Comparison of ENCODE assay signal across 24 mouse cellular contexts in the genomic region with DNA sequence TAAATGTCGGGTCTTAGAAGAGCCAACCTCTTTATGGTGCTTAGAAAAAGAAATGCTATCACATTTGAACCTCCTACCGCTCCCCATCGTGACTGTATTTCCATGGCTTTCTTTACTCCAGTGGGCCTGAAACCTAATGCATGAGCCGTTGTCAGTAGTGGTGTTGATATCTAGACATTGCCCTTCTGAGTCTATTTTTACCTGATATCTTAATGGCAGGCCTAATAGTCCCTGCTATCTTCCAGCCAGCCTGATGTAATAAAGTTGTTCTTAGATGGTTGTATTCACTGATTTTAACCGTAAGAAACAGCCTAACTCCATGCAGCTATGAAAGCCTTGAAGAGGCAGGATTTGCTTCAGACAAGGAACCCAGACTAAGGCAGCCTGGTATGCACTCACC.
DNase-seq lines count a peak whose midpoint lies in the region; ATAC-seq and TF ChIP-seq lines count a peak whose summit lies in the region.
"Had no signal": no experiment of that assay in that cellular context is flagged by ENCODE, and none has a peak within 500 bp of the region (broad histone marks: within the 10 kb centered on the region; RNA-seq: fewer than 3 reads in every experiment).

No protein-coding gene starts in this region.

- peak overlapping the region; percentile 80 for H3K27ac ChIP-seq in heart, embryonic 10.5 days
- no peak overlapping the region for H3K27ac ChIP-seq in intestine, embryonic 15.5 days
- no peak overlapping the region for H3K27ac ChIP-seq in intestine, postnatal 0 days (ENCODE audit: low read depth, low read length)
- 0 out of 2 replicates have a peak overlapping the region, but pooled peaks have one; percentile 5 for H3K27ac ChIP-seq in embryonic facial prominence, embryonic 15.5 days (replicated peaks)
- H3K27ac ChIP-seq in limb, embryonic 10.5 days: peak overlapping the region; percentile 30; the same call in 1 of the 2 replicates
- H3K27ac ChIP-seq: embryonic facial prominence, embryonic 13.5 days; hindbrain, embryonic 13.5 days; liver, embryonic 13.5 days; midbrain, embryonic 13.5 days had no signal

- no peak overlapping the region for H3K4me2 ChIP-seq in intestine, embryonic 15.5 days (replicated peaks)
- no peak overlapping the region for H3K4me2 ChIP-seq in intestine, postnatal 0 days (replicated peaks; ENCODE audit: low read depth)
- H3K4me2 ChIP-seq in embryonic facial prominence, embryonic 15.5 days (replicated peaks): no peak overlapping the region
- H3K4me2 ChIP-seq: embryonic facial prominence, embryonic 13.5 days; hindbrain, embryonic 13.5 days; liver, embryonic 13.5 days; midbrain, embryonic 13.5 days had no signal

- no peak for TF ChIP-seq CTCF in intestine, postnatal 0 days (IDR thresholded peaks at IDR 0.05; ENCODE audit: low read depth)

- peaks cover 37% of the 10 kb centered on the region for H3K4me1 ChIP-seq in heart, embryonic 10.5 days
- 0 out of 2 replicates have a peak, but pooled peaks cover 3% of the 10 kb centered on the region for H3K4me1 ChIP-seq in intestine, embryonic 15.5 days (replicated peaks)
- peaks cover 4% of the 10 kb centered on the region; the same call in 1 of the 2 replicates for H3K4me1 ChIP-seq in intestine, postnatal 0 days (replicated peaks; ENCODE audit: control insufficient read depth, insufficient read depth, low read length)
- peaks cover 3% of the 10 kb centered on the region; the same call in 1 of the 2 replicates for H3K4me1 ChIP-seq in embryonic facial prominence, embryonic 15.5 days
- peaks cover 15% of the 10 kb centered on the region for H3K4me1 ChIP-seq in limb, embryonic 10.5 days
- H3K4me1 ChIP-seq: liver, embryonic 13.5 days had no signal

- no peak overlapping the region for H3K4me3 ChIP-seq in heart, embryonic 10.5 days
- H3K4me3 ChIP-seq in intestine, embryonic 15.5 days (replicated peaks): no peak overlapping the region
- H3K4me3 ChIP-seq in intestine, postnatal 0 days (ENCODE audit: low read depth, low read length): no peak overlapping the region
- no peak overlapping the region for H3K4me3 ChIP-seq in embryonic facial prominence, embryonic 15.5 days (replicated peaks)
- H3K4me3 ChIP-seq in limb, embryonic 10.5 days: no peak overlapping the region
- H3K4me3 ChIP-seq: embryonic facial prominence, embryonic 13.5 days; hindbrain, embryonic 13.5 days; liver, embryonic 13.5 days; midbrain, embryonic 13.5 days had no signal

- H3K27me3 ChIP-seq in heart, embryonic 10.5 days (ENCODE audit: insufficient read depth, poor library complexity, severe bottlenecking): no peaks in the 10 kb centered on the region
- H3K27me3 ChIP-seq in intestine, embryonic 15.5 days (replicated peaks): no peaks in the 10 kb centered on the region
- H3K27me3 ChIP-seq in intestine, postnatal 0 days (replicated peaks; ENCODE audit: control insufficient read depth, insufficient read depth, low read length): no peaks in the 10 kb centered on the region
- no peaks in the 10 kb centered on the region for H3K27me3 ChIP-seq in embryonic facial prominence, embryonic 15.5 days
- H3K27me3 ChIP-seq in limb, embryonic 10.5 days (ENCODE audit: low read depth, poor library complexity, severe bottlenecking): no peaks in the 10 kb centered on the region
- H3K27me3 ChIP-seq: CH12.LX; embryonic facial prominence, embryonic 13.5 days; hindbrain, embryonic 13.5 days; liver, embryonic 13.5 days; midbrain, embryonic 13.5 days had no signal

- 29% methylated on average over 5 of the region's 5 CpGs for WGBS in heart, embryonic 10.5 days
- WGBS in intestine, embryonic 15.5 days: 63% methylated on average over 5 of the region's 5 CpGs
- 40% methylated on average over 5 of the region's 5 CpGs for WGBS in intestine, postnatal 0 days
- WGBS in embryonic facial prominence, embryonic 15.5 days: 74% methylated on average over 5 of the region's 5 CpGs
- 89% methylated on average over 5 of the region's 5 CpGs for WGBS in limb, embryonic 10.5 days

- ATAC-seq in intestine, embryonic 15.5 days: peak; percentile 72
- ATAC-seq in intestine, postnatal 0 days: no peak; the same call in 1 of the 2 replicates
- ATAC-seq in embryonic facial prominence, embryonic 15.5 days (ENCODE audit: insufficient number of reproducible peaks, low FRiP score, low TSS enrichment, low read depth): no peak
- ATAC-seq: forebrain, embryonic 14.5 days; midbrain, embryonic 13.5 days had no signal

- no peak overlapping the region for H3K9ac ChIP-seq in intestine, embryonic 15.5 days
- H3K9ac ChIP-seq in intestine, postnatal 0 days (ENCODE audit: low read depth, low read length): no peak overlapping the region
- H3K9ac ChIP-seq in embryonic facial prominence, embryonic 15.5 days: no peak overlapping the region
- H3K9ac ChIP-seq: embryonic facial prominence, embryonic 13.5 days; hindbrain, embryonic 13.5 days; liver, embryonic 13.5 days; midbrain, embryonic 13.5 days had no signal

- H3K36me3 ChIP-seq in heart, embryonic 10.5 days: peaks cover 5% of the 10 kb centered on the region; the same call in 1 of the 2 replicates
- no peaks in the 10 kb centered on the region for H3K36me3 ChIP-seq in intestine, embryonic 15.5 days
- no peaks in the 10 kb centered on the region for H3K36me3 ChIP-seq in intestine, postnatal 0 days (ENCODE audit: control insufficient read depth, insufficient read depth)
- H3K36me3 ChIP-seq in embryonic facial prominence, embryonic 15.5 days: no peaks in the 10 kb centered on the region
- H3K36me3 ChIP-seq in limb, embryonic 10.5 days: no peaks in the 10 kb centered on the region
- H3K36me3 ChIP-seq: embryonic facial prominence, embryonic 13.5 days; G1E; liver, embryonic 13.5 days had no signal

- DNase-seq in heart, embryonic 10.5 days (ENCODE audit: low spot score): no peak
- DNase-seq in heart, adult 9 months (ENCODE audit: low spot score in 2 of 2): no peak
- DNase-seq in limb, embryonic 10.5 days (ENCODE audit: low spot score): no peak
- DNase-seq in MN1 (ENCODE audit: low spot score): no peak
- DNase-seq in frontal cortex, postnatal 10 days (ENCODE audit: low spot score in 2 of 2): no peak
- DNase-seq: adrenal gland, adult 2 months; cerebellum, adult 11 months; cerebellum, adult 9-11 months; kidney, postnatal 36 days; layer of hippocampus, adult 9-11 months; left cerebral cortex, postnatal 4 days; liver, embryonic 13.5 days; lung, adult 2 months; lung, postnatal 14 days; right cerebral cortex, postnatal 14 days had no signal

- no peaks in the 10 kb centered on the region for H3K9me3 ChIP-seq in heart, embryonic 10.5 days
- no peaks in the 10 kb centered on the region for H3K9me3 ChIP-seq in intestine, embryonic 15.5 days
- H3K9me3 ChIP-seq in intestine, postnatal 0 days (ENCODE audit: control insufficient read depth): no peaks in the 10 kb centered on the region
- H3K9me3 ChIP-seq in embryonic facial prominence, embryonic 15.5 days (replicated peaks): no peaks in the 10 kb centered on the region
- no peaks in the 10 kb centered on the region for H3K9me3 ChIP-seq in limb, embryonic 10.5 days (replicated peaks)
- H3K9me3 ChIP-seq: embryonic facial prominence, embryonic 13.5 days; G1E; hindbrain, embryonic 13.5 days; liver, embryonic 13.5 days; midbrain, embryonic 13.5 days had no signal

Comparison
In these comparisons a context has a peak if more than half of its experiments do, and no peak if none do; other contexts are left out.
1. H3K27ac ChIP-seq: peak in heart, embryonic 10.5 days (single experiment), embryonic facial prominence, embryonic 15.5 days (single experiment) and limb, embryonic 10.5 days (single experiment); none in intestine, embryonic 15.5 days (single experiment) and intestine, postnatal 0 days (single experiment).